Mouse (Mus musculus): ENCODE data around the gene Inpp5a. TPM values are rescaled to one million over a fixed set of nuclear protein-coding genes. Genes with fewer than 3 reads are reported as not detected.

Inpp5a gene
- total RNA-seq, 2 experiments from 2014 or later, result 183 to 186 TPM

GRCm38 (mm10) chr7:139445621-139446020, 56.7 kb downstream of the Inpp5a start:
- DNase-seq, result peak; percentile 17

GRCm38 (mm10) chr7:139447381-139447780, 58.5 kb downstream of the Inpp5a start:
- peak; percentile 3 for DNase-seq

GRCm38 (mm10) chr7:139450186-139450998, 61.5 kb downstream of the Inpp5a start:
- peak; percentile 9 for DNase-seq

GRCm38 (mm10) chr7:139451711-139452110, 62.8 kb downstream of the Inpp5a start:
- DNase-seq, result peak; percentile 53

GRCm38 (mm10) chr7:139452199-139452598, 63.3 kb downstream of the Inpp5a start:
- DNase-seq, result no peak

GRCm38 (mm10) chr7:139453198-139453597, 64.3 kb downstream of the Inpp5a start:
- no peak for DNase-seq

GRCm38 (mm10) chr7:139454285-139454684, 65.4 kb downstream of the Inpp5a start:
- no peak for DNase-seq

- DNase-seq, result no peak
Observed at GRCm38 (mm10) chr7:139456759-139457158, 67.8 kb downstream of the Inpp5a start.

- no peak for DNase-seq
Observed at GRCm38 (mm10) chr7:139461344-139461743, 72.4 kb downstream of the Inpp5a start.

- no peak for DNase-seq
Observed at GRCm38 (mm10) chr7:139462142-139462541, 73.2 kb downstream of the Inpp5a start.

- no peak for DNase-seq
Observed at GRCm38 (mm10) chr7:139465538-139465937, 76.6 kb downstream of the Inpp5a start.

- DNase-seq, result no peak
Observed at GRCm38 (mm10) chr7:139466484-139467176, 77.7 kb downstream of the Inpp5a start.

- no peak for DNase-seq
Observed at GRCm38 (mm10) chr7:139467177-139467895, 78.4 kb downstream of the Inpp5a start.

- peak; percentile 76 for DNase-seq
Observed at GRCm38 (mm10) chr7:139467896-139468279, 79.0 kb downstream of the Inpp5a start.

GRCm38 (mm10) chr7:139468440-139468839, 79.5 kb downstream of the Inpp5a start:
- DNase-seq, result no peak

- DNase-seq, result peak; percentile 40
Observed at GRCm38 (mm10) chr7:139469457-139469856, 80.5 kb downstream of the Inpp5a start.

GRCm38 (mm10) chr7:139470481-139470880, 81.6 kb downstream of the Inpp5a start:
- DNase-seq, result no peak

GRCm38 (mm10) chr7:139472052-139472451, 83.1 kb downstream of the Inpp5a start:
- no peak for DNase-seq

- DNase-seq, result peak; percentile 90
Observed at GRCm38 (mm10) chr7:139472865-139473549, 84.1 kb downstream of the Inpp5a start.

GRCm38 (mm10) chr7:139475896-139476295, 87.0 kb downstream of the Inpp5a start:
- peak; percentile 41 for DNase-seq

- DNase-seq, result no peak
Observed at GRCm38 (mm10) chr7:139476700-139477099, 87.8 kb downstream of the Inpp5a start.

GRCm38 (mm10) chr7:139477748-139478147, 88.8 kb downstream of the Inpp5a start:
- DNase-seq, result no peak

All from heart, postnatal 4 days (tissue).